Mouse (Mus musculus) heart, adult 9 months (tissue): Measurements from ENCODE around the gene Rasl11b.

ENCODE experiments used
- DNase-seq, 2 experiments: peaks; one replicate each; pipeline ENCODE4 v3.0.0; 2022; ENCODE audit warnings: low spot score in 2 of 2

The Rasl11b gene

GRCm38 (mm10) chr5:74194841-74195613 lies at the start of gene Rasl11b:
Gene Rasl11b, plus strand, starts transcription at chr5:74195286.
- peak; percentile 93 to 95 for DNase-seq

- DNase-seq: peak; percentile 62 to 64
Measured at GRCm38 (mm10) chr5:74147631-74148030, 47.5 kb upstream of the Rasl11b start.

- DNase-seq: no peak
Measured at GRCm38 (mm10) chr5:74149975-74150374, 45.1 kb upstream of the Rasl11b start.

- no peak for DNase-seq
Measured at GRCm38 (mm10) chr5:74151774-74152173, 43.3 kb upstream of the Rasl11b start.

- DNase-seq: no peak
Measured at GRCm38 (mm10) chr5:74155860-74156351, 39.2 kb upstream of the Rasl11b start.

GRCm38 (mm10) chr5:74158929-74159632 lies 36.0 kb upstream of the Rasl11b start:
- DNase-seq: no peak

- no peak for DNase-seq
Measured at GRCm38 (mm10) chr5:74159906-74160305, 35.2 kb upstream of the Rasl11b start.

DNA sequence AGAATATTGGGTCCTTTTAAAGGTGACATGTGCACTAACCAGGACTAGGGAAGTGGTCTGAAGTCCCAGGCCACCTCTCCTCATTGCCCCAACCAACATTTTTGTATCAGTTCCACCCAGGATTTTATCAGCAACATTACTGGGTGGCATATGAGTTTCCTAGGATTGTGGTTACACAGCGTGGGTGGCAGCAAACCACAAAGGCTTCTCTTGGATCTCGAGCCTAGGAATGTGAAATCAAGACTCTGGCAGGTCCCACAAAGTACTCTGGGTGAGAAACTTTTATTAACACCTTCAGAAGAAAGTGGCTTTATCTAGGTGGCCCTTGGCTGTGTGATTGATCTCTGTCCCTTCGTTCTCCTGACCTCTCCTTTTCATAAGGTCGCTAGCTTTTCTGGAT lies 34.7 kb upstream of the Rasl11b start:
- no peak for DNase-seq

DNA sequence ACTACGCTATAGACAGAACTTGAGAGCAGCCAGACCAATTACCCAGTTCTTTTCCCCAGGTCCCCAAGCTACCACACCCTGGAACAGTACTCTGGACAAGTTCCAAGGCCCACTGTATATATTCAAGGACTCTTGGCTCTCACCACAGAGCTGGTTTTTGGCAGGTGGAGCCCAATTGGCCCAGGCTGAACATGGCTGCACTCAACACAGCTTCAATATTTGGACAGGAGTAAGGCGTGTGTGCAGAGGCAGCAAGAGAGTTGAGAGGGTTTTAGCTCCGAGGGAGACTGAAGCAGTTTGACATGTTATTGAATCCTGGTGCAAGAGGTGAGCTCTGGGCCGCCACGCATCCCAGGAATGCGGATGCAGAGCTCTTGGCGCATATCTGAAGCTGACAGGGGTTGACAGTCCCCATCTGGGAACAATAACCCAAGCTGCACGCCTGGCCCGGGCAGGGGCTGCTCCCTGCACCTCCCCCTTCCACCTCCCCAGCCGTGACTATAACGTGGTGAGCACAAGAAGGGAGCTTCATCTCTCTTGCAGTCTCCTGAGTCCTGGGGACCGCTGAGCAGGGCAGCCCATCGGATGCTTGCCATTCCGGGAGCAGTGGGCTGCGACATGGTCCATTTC lies 33.7 kb upstream of the Rasl11b start:
- peak; percentile 37 to 46 for DNase-seq

- no peak for DNase-seq
Measured at GRCm38 (mm10) chr5:74162013-74162412, 33.1 kb upstream of the Rasl11b start.

GRCm38 (mm10) chr5:74163141-74163540 lies 31.9 kb upstream of the Rasl11b start:
- no peak for DNase-seq

DNA sequence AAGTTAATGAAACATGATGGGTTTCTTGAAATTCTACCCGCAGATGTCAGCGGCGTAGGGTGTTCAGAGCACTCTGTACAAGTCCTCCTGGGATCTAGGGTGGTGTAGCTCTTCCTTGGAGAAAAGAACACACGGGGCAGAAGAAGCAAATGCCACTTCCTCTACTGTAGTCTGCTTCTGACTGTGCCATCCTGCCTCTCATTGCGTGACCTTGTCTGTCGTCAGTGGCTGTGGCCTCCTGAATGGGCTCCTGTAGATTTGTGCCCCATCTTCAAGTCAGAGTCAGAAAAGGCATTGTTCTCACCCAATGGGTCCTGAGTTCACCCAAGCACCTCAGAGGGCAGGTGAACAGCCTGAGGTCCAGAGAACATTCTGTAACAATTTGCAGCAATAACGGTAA lies 30.5 kb upstream of the Rasl11b start:
- DNase-seq: no peak

GRCm38 (mm10) chr5:74166642-74167041 lies 28.4 kb upstream of the Rasl11b start:
- DNase-seq: no peak

GRCm38 (mm10) chr5:74168085-74168484 lies 27.0 kb upstream of the Rasl11b start:
- DNase-seq: no peak

GRCm38 (mm10) chr5:74171768-74172167 lies 23.3 kb upstream of the Rasl11b start:
- no peak for DNase-seq

GRCm38 (mm10) chr5:74172208-74172607 lies 22.9 kb upstream of the Rasl11b start:
- DNase-seq: peak; percentile 53 to 60

DNA sequence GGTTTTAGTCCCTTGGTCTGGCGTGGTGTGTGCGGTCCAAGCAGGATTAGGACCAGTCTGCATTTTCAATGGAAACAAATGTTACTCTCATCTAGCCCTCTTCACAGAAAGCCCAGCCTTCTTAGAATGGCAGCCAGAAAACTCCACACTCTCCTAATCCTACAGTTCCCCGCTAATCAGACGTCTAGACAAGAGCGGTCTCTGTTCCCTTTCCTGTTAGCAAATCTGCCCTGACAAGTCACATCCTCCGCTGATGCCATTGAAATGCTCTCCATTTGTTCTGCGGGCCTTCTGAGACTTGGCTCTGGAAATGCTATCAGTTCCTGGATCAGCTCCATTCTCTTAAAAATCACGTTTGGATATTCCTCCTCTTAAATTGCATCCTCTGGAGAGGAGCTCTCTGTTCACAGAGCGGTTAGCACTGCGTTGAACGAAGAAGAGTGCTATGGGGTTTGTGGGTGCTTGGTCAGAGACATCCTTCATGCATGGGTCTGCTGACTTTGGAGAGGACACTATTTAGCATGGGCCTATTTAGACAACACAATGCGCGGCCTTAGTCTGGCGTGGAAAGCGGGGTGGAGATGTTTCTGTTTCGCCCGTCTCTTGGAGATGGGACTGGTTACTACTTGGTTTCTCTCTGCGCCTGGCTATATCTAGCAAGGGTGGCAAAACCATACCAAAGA lies 21.8 kb upstream of the Rasl11b start:
- DNase-seq: peak; percentile 48 to 53

DNA sequence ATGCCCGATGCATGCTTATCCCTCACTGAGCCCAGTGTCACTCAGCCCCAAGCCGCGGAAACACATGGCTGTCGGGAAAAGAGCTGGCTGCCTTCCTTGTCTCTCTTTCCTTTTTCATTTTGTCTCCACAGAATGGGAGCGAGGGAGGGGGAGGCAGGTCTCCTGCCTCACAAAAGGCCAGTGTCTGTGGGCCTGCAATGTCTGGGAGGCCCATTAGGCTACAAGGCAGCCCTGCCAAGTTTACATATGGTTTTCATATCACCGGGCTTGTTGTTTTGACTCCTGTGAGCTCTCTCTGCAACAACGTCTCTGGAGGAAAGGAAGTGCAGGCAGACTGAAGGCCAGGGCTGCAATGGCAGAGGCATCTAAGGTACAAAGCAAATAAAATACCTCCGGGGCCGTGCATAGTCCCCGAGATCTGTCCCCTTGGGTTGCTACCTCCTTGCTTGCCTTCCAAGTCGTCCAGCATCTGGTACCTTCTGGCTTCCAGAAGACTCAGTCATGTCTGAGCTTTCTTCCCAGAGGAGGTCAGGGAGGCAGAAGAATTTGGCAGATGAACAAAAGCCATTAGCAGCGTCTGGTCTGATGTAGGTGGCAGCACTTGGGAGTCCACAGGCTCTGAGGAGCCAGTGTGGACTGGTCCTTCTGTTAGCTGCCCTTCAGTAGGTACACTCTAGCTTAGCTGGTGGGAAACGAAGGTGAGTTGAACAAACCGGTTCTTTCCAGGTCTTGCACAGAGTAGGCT lies 19.4 kb upstream of the Rasl11b start:
- DNase-seq: peak; percentile 74 to 84

DNA sequence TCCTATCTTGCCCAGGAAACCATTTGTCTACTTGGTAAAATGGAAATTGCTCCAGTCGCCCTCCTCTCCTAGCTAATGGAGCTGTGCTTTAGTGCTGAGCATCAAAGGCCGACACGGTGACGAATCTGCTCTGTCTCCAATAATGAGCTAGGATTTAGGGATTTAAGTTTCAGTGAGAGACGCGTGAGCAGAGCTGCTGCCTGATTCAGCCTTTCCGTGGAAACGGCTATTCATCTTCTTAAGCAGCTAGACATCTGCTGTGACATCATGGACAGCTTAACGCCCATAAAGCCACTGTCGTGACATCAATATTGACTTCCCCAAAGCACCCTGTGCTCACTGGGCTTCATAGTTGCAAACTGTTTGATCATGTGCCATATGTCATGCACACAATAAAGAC lies 14.9 kb upstream of the Rasl11b start:
- no peak for DNase-seq

GRCm38 (mm10) chr5:74183118-74183517 lies 12.0 kb upstream of the Rasl11b start:
- no peak for DNase-seq

DNA sequence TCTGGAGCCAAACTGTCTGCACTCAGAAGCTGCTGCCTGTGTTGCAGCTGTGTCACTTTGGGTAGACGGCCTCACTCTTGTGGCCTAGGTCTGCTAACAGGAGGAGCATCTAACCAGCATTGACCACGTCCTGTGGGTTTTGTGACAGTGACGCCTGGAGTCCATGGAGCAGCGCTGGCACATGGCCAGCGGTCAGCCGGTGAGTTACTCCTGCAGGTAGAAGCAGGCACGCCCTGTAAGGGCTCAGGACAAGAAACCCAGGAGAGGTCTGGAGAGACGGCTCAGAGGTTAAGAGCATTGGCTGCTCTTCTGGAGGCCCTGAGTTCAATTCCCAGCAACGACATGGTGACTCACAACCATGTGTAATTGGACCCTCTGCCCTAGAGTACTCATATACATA lies 10.5 kb upstream of the Rasl11b start:
- no peak for DNase-seq
